Mouse (Mus musculus) cerebellum, adult 18-20 months (tissue): Measurements from ENCODE around the gene Eci3.
"Not testable (repeated sequence)": the region's sequence is repeated elsewhere in the genome, so short reads cannot be mapped to it uniquely, and the experiment has no call there.

ENCODE experiments used
- DNase-seq, 2 experiments: peaks; one replicate each; pipeline ENCODE4 v3.0.0; 2021

The Eci3 gene

GRCm38 (mm10) chr13:34963511-34964397 lies at the start of gene Eci3:
Gene Eci3 (minus strand): TSS chr13:34963810.
- DNase-seq: no peak

GRCm38 (mm10) chr13:34995925-34996324 lies 32.3 kb upstream of the Eci3 start:
- DNase-seq: peak in 1 of 2 experiments; percentile 12

- peak; percentile 90 to 91 for DNase-seq
Observed at GRCm38 (mm10) chr13:34993983-34994811, 30.6 kb upstream of the Eci3 start.

- DNase-seq: no peak
Observed at GRCm38 (mm10) chr13:34993595-34993982, 30.0 kb upstream of the Eci3 start.

GRCm38 (mm10) chr13:34993085-34993484 lies 29.5 kb upstream of the Eci3 start:
- DNase-seq: no peak

- DNase-seq: no peak
Observed at GRCm38 (mm10) chr13:34991581-34992273, 28.1 kb upstream of the Eci3 start.

- not testable (repeated sequence) for DNase-seq
Observed at GRCm38 (mm10) chr13:34983479-34983878, 19.9 kb upstream of the Eci3 start.

GRCm38 (mm10) chr13:34978635-34979034 lies 15.0 kb upstream of the Eci3 start:
- not testable (repeated sequence) for DNase-seq

GRCm38 (mm10) chr13:34977410-34977809 lies 13.8 kb upstream of the Eci3 start:
- DNase-seq: no peak

- no peak for DNase-seq
Observed at GRCm38 (mm10) chr13:34976116-34976515, 12.5 kb upstream of the Eci3 start.

- no peak for DNase-seq
Observed at GRCm38 (mm10) chr13:34973770-34974169, 10.2 kb upstream of the Eci3 start.

- DNase-seq: no peak
Observed at GRCm38 (mm10) chr13:34973149-34973548, 9.5 kb upstream of the Eci3 start.

GRCm38 (mm10) chr13:34972456-34972855 lies 8.8 kb upstream of the Eci3 start:
- DNase-seq: not testable (repeated sequence)

GRCm38 (mm10) chr13:34965647-34966046 lies 2.0 kb upstream of the Eci3 start:
- DNase-seq: not testable (repeated sequence)

- DNase-seq: no peak
Observed at GRCm38 (mm10) chr13:34964866-34965265, 1.3 kb upstream of the Eci3 start.

GRCm38 (mm10) chr13:34964419-34964818 lies 809 bp upstream of the Eci3 start:
- no peak for DNase-seq

GRCm38 (mm10) chr13:34960996-34961770 lies 2.4 kb downstream of the Eci3 start:
- DNase-seq: no peak

GRCm38 (mm10) chr13:34958158-34958557 lies 5.5 kb downstream of the Eci3 start:
- DNase-seq: not testable (repeated sequence)

- no peak for DNase-seq
Observed at GRCm38 (mm10) chr13:34956901-34957300, 6.7 kb downstream of the Eci3 start.

- DNase-seq: not testable (repeated sequence)
Observed at GRCm38 (mm10) chr13:34951437-34951836, 12.2 kb downstream of the Eci3 start.

- no peak for DNase-seq
Observed at GRCm38 (mm10) chr13:34942370-34942769, 21.2 kb downstream of the Eci3 start.
